Mouse (Mus musculus) forebrain, embryonic 12.5 days (tissue): ENCODE measurements around the gene Lgsn. TPM values are rescaled to one million over a fixed set of nuclear protein-coding genes. Genes with fewer than 3 reads are reported as not detected.

ENCODE experiments used
- ATAC-seq: fragments of 200-750 bp; cut with Nextera tagmentation; 2 replicates; pipeline ENCODE4 v1.8.0; 2017; ENCODE audit warnings: moderate TSS enrichment; ENCODE audit not compliant: low FRiP score
- H3K27ac ChIP-seq: fragments of 300-500 bp; sonication (generic); 2 replicates; pipeline ENCODE4 v1.5.1; 2016; ENCODE audit warnings: mild to moderate bottlenecking
- H3K27me3 ChIP-seq: fragments of 300-500 bp; sonication (generic); 2 replicates; pipeline ENCODE4 v1.6.1; 2016; ENCODE audit warnings: mild to moderate bottlenecking
- H3K36me3 ChIP-seq: fragments of 300-500 bp; sonication (generic); replicated peaks from 2 replicates; pipeline ENCODE4 v1.6.1; 2016; ENCODE audit warnings: mild to moderate bottlenecking
- H3K4me1 ChIP-seq: fragments of 300-500 bp; sonication (generic); 2 replicates; pipeline ENCODE4 v1.6.1; 2016
- H3K4me2 ChIP-seq: fragments of 300-500 bp; sonication (generic); 2 replicates; pipeline ENCODE4 v1.6.1; 2016; ENCODE audit warnings: mild to moderate bottlenecking, moderate library complexity
- H3K4me3 ChIP-seq: fragments of 300-500 bp; sonication (generic); replicated peaks from 2 replicates; pipeline ENCODE4 v1.5.1; 2016; ENCODE audit warnings: mild to moderate bottlenecking
- H3K9ac ChIP-seq: fragments of 300-500 bp; sonication (generic); 2 replicates; pipeline ENCODE4 v1.6.1; 2016; ENCODE audit warnings: mild to moderate bottlenecking
- H3K9me3 ChIP-seq: fragments of 300-500 bp; sonication (generic); 2 replicates; pipeline ENCODE4 v1.6.1; 2016
- polyA plus RNA-seq: library from polyadenylated mRNA; unstranded; fragments of >200 nt; fragmentation: Nextera tagmentation; extraction: Ambion mirVana; gene quantifications from 2 replicates; pipeline ENCODE4 v1.2.1, GENCODE M21; 2016

The Lgsn gene
- polyA plus RNA-seq, 1 experiment from 2014 or later: not detected

DNA sequence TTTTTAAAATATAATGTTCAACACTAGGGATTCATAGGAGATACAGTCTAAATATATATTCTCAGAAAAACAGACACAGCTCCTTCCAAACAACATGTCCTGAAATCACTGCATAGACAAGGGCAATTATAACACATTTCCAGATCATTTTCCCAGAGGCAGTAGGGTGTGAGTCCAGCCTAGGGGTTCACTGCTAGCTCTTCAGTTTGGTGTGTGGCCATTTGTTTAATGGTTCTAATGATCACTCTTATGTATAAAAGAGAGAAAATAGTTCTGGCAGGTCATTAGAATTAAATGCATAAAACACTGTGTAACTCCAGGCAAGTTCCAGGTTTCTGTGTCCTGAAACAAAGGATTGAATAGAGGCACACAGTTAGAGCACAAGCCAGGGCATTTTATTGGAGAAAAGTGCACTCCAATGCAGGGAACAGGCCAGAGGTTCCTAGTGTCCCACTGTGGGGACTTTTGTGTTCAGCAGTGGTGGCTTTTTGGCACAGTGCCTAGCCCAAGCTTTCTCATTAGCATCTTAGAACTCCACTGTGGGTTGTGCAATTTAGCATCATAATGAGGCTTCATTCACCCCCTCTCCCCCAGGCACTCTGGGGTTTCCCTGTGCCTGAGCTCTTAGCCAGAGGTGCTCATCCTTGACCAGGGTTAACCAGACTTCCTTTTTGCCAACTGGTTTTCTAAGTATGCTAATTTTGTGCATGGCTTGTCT is 57.3 kb downstream of the Lgsn start:
- H3K27me3 ChIP-seq: peaks cover 55% of the 10 kb centered on the region

More for the DNA sequence above, 57.3 kb downstream of the Lgsn start:
- H3K36me3 ChIP-seq: no peaks in the 10 kb centered on the region
- peak; percentile 92 for ATAC-seq
- no peak overlapping the region for H3K9ac ChIP-seq
- H3K4me2 ChIP-seq: no peak overlapping the region
- no peak overlapping the region for H3K4me3 ChIP-seq
- peaks cover 6% of the 10 kb centered on the region; the same call in 1 of the 2 replicates for H3K4me1 ChIP-seq
- H3K9me3 ChIP-seq: no peaks in the 10 kb centered on the region
- no peak overlapping the region for H3K27ac ChIP-seq

Other genes with a start within 250 kb of the Lgsn start
- not detected in 2 replicates for gene AC153137.1, start 198.4 kb upstream of the Lgsn start, polyA plus RNA-seq
- gene 4931428L18Rik, start 46.3 kb downstream of the Lgsn start, polyA plus RNA-seq: not detected in 2 replicates
- gene Pih1d3, start 46.4 kb downstream of the Lgsn start, polyA plus RNA-seq: not detected in 2 replicates